Mouse (Mus musculus) liver, embryonic 14.5 days (tissue): ENCODE results near the gene Eddm3b.

ENCODE experiments used
- CTCF ChIP-seq: IDR thresholded peaks from 2 replicates; pipeline ENCODE4 v1.5.1; 2016; ENCODE audit warnings: antibody characterized with exemption, low read depth, control low read depth
- EP300 ChIP-seq: IDR thresholded peaks from 2 replicates; pipeline ENCODE4 v1.6.1; 2016; ENCODE audit warnings: antibody characterized with exemption, low read depth

GRCm38 (mm10) chr14:51140342-51140741 lies 26.1 kb downstream of the Eddm3b start:
- no peak for TF ChIP-seq CTCF
- TF ChIP-seq EP300 = no peak
